Mouse (Mus musculus): ENCODE results near the gene Hoxa10. TPM values are rescaled to one million over a fixed set of nuclear protein-coding genes. Genes with fewer than 3 reads are reported as not detected.

Hoxa10 gene
- polyA plus RNA-seq, 1 experiment from 2014 or later: not detected

DNA sequence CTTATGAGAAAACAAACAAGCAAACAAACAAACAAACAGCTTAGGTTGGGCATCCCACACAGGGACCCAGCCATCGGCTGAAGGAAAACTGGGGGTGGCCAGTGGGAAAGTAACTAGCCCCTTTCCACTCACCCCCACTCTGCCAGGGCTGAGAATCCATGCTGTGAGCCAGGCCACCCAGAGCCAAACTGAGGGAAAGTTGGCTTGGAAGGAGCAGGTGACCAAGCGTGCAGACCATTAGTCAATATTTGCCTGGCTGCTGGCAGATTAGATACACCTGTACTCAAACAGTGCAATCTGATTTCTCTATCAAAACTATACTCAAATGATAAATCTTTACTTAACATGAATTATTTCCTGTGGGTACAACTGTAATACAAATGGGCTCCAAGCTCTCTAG lies 58.6 kb downstream of the Hoxa10 start:
- 48% methylated on average over 2 of the region's 2 CpGs for WGBS (ENCODE audit: insufficient replicate concordance)
- no peak overlapping the region for H3K4me2 ChIP-seq (ENCODE audit: low read depth, low read length)
- H3K4me1 ChIP-seq (ENCODE audit: insufficient read depth): peaks cover 8% of the 10 kb centered on the region; the same call in 1 of the 2 replicates
- no peak overlapping the region for H3K4me3 ChIP-seq (ENCODE audit: low read depth, low read length)
- no peaks in the 10 kb centered on the region for H3K9me3 ChIP-seq (ENCODE audit: low read length)
- DNase-seq (no peak), ATAC-seq (no peak)
- no peak overlapping the region for H3K27ac ChIP-seq (ENCODE audit: low read depth)
- no peak for TF ChIP-seq EP300 (IDR thresholded peaks at IDR 0.05; ENCODE audit: low read depth)
- TF ChIP-seq CTCF (IDR thresholded peaks at IDR 0.05; ENCODE audit: low read depth): no peak
- peaks cover 53% of the 10 kb centered on the region for H3K27me3 ChIP-seq (ENCODE audit: insufficient read depth, low read length)
- no peak overlapping the region for H3K9ac ChIP-seq (replicated peaks)
- no peaks in the 10 kb centered on the region for H3K36me3 ChIP-seq (replicated peaks; ENCODE audit: insufficient read depth, low read length)

MicroRNAs within 50 kb of the gene (microRNA counts, 519-probe panel; counts per million panel counts)
- not detected for microRNA mmu-miR-196b

Small RNA genes within 50 kb of the gene (microRNA-seq; reads per million reads assigned to microRNA genes)
- gene Mir196b: 235 reads per million, percentile 53 among the genes with 10 or more reads in this experiment

Other genes starting within 250 kb of the Hoxa10 start
- 25.1 and 25.3 TPM in 2 replicates for gene Skap2, start 228.3 kb downstream of the Hoxa10 start, polyA plus RNA-seq (2015; fragmentation: Nextera tagmentation; extraction: Ambion mirVana)
- gene Hoxa1, start 82.5 kb downstream of the Hoxa10 start, polyA plus RNA-seq (2015; fragmentation: Nextera tagmentation; extraction: Ambion mirVana): 0.11 and 0.16 TPM in 2 replicates
- gene Hoxa2, start 76.0 kb downstream of the Hoxa10 start, polyA plus RNA-seq (2015; fragmentation: Nextera tagmentation; extraction: Ambion mirVana): 0.39 and 0.63 TPM in 2 replicates
- not detected in 2 replicates for gene 5730596B20Rik, start 63.4 kb downstream of the Hoxa10 start, polyA plus RNA-seq (2015; fragmentation: Nextera tagmentation; extraction: Ambion mirVana)
- gene Hoxa4, start 49.1 kb downstream of the Hoxa10 start, polyA plus RNA-seq (2015; fragmentation: Nextera tagmentation; extraction: Ambion mirVana): 0.13 and 0.30 TPM in 2 replicates
- 0.58 and 0.73 TPM in 2 replicates for gene Hoxa5, start 36.3 kb downstream of the Hoxa10 start, polyA plus RNA-seq (2015; fragmentation: Nextera tagmentation; extraction: Ambion mirVana)
- gene Hoxa6, start 32.1 kb downstream of the Hoxa10 start, polyA plus RNA-seq (2015; fragmentation: Nextera tagmentation; extraction: Ambion mirVana): not detected in 2 replicates
- 0.16 and 0.17 TPM in 2 replicates for gene Hoxa3, start 27.5 kb downstream of the Hoxa10 start, polyA plus RNA-seq (2015; fragmentation: Nextera tagmentation; extraction: Ambion mirVana)
- not detected in 2 replicates for gene Gm28308, start 27.5 kb downstream of the Hoxa10 start, polyA plus RNA-seq (2015; fragmentation: Nextera tagmentation; extraction: Ambion mirVana)
- gene Hoxa7, start 19.0 kb downstream of the Hoxa10 start, polyA plus RNA-seq (2015; fragmentation: Nextera tagmentation; extraction: Ambion mirVana): 0.39 and 0.50 TPM in 2 replicates
- gene Hoxa9, start 9.8 kb downstream of the Hoxa10 start, polyA plus RNA-seq (2015; fragmentation: Nextera tagmentation; extraction: Ambion mirVana): 0.11 and 0.26 TPM in 2 replicates
- not detected in 2 replicates for gene Hoxa11, start 5.0 kb upstream of the Hoxa10 start, polyA plus RNA-seq (2015; fragmentation: Nextera tagmentation; extraction: Ambion mirVana)
- not detected in 2 replicates for gene Hoxa13, start 20.0 kb upstream of the Hoxa10 start, polyA plus RNA-seq (2015; fragmentation: Nextera tagmentation; extraction: Ambion mirVana)
- not detected in 2 replicates for gene Evx1, start 72.6 kb upstream of the Hoxa10 start, polyA plus RNA-seq (2015; fragmentation: Nextera tagmentation; extraction: Ambion mirVana)

Data from liver, postnatal 0 days (tissue).